Mouse (Mus musculus) neural tube, embryonic 14.5 days (tissue): ENCODE results near the gene F5. TPM values are rescaled to one million over a fixed set of nuclear protein-coding genes. Genes with fewer than 3 reads are reported as not detected.

Experiments used
- ATAC-seq: fragments of 200-750 bp; cut with Nextera tagmentation; 2 replicates; pipeline ENCODE4 v1.8.0; 2017; ENCODE audit warnings: low read depth, mild to moderate bottlenecking, moderate TSS enrichment, moderate library complexity
- H3K27ac ChIP-seq: fragments of 300-500 bp; sonication (generic); 2 replicates; pipeline ENCODE4 v1.5.1; 2014; ENCODE audit warnings: low read depth, mild to moderate bottlenecking, control low read depth, low read length, moderate library complexity, mixed read lengths
- H3K27me3 ChIP-seq: fragments of 300-500 bp; sonication (generic); 2 replicates; pipeline ENCODE4 v1.6.1; 2014; ENCODE audit warnings: low read length; ENCODE audit not compliant: control insufficient read depth, insufficient read depth
- H3K36me3 ChIP-seq: fragments of 300-500 bp; sonication (generic); 2 replicates; pipeline ENCODE4 v1.6.1; 2014; ENCODE audit warnings: low read length, mixed read lengths; ENCODE audit not compliant: control insufficient read depth, insufficient read depth
- H3K4me1 ChIP-seq: fragments of 300-500 bp; sonication (generic); 2 replicates; pipeline ENCODE4 v1.6.1; 2014; ENCODE audit warnings: low read length; ENCODE audit not compliant: control insufficient read depth, insufficient read depth
- H3K4me2 ChIP-seq: fragments of 300-500 bp; sonication (generic); 2 replicates; pipeline ENCODE4 v1.6.1; 2014; ENCODE audit warnings: mild to moderate bottlenecking, low read depth, low read length, control low read depth
- H3K4me3 ChIP-seq: fragments of 300-500 bp; sonication (generic); 2 replicates; pipeline ENCODE4 v1.5.1; 2014; ENCODE audit warnings: low read depth, low read length, control low read depth, mixed read lengths
- H3K9ac ChIP-seq: fragments of 300-500 bp; sonication (generic); replicated peaks from 2 replicates; pipeline ENCODE4 v1.6.1; 2014; ENCODE audit warnings: low read depth, mild to moderate bottlenecking, control low read depth, low read length, mixed read lengths
- H3K9me3 ChIP-seq: fragments of 300-500 bp; sonication (generic); 2 replicates; pipeline ENCODE4 v1.6.1; 2016; ENCODE audit warnings: low read length; ENCODE audit not compliant: control insufficient read depth
- WGBS: fragments of 180-500 bp; shearing (Covaris S2); extraction: QIAGEN DNeasy Blood & Tissue Kit; methylation state at CpG from one replicate; pipeline ENCODE4 v1.1.7; 2014; 5-methylcytosine and 5-hydroxymethylcytosine counted together
- polyA plus RNA-seq: library from polyadenylated mRNA; unstranded; fragments of >200 nt; fragmentation: Nextera tagmentation; extraction: Ambion mirVana; gene quantifications from 2 replicates; pipeline ENCODE4 v1.2.1, GENCODE M21; 2014

Gene F5
- polyA plus RNA-seq, 1 experiment from 2014 or later, result 0.15 TPM

GRCm38 (mm10) chr1:164176856-164177255 is 25.2 kb downstream of the F5 start:
- H3K9ac ChIP-seq, result no peak overlapping the region
- no peak overlapping the region for H3K27ac ChIP-seq
- no peak overlapping the region for H3K4me2 ChIP-seq
- H3K9me3 ChIP-seq, result no peaks in the 10 kb centered on the region
- no peaks in the 10 kb centered on the region for H3K4me1 ChIP-seq
- no peak for ATAC-seq
- no peak overlapping the region for H3K4me3 ChIP-seq
- H3K27me3 ChIP-seq, result no peaks in the 10 kb centered on the region
- no peaks in the 10 kb centered on the region for H3K36me3 ChIP-seq

GRCm38 (mm10) chr1:164178429-164178828 is 26.8 kb downstream of the F5 start:
- H3K36me3 ChIP-seq, result no peaks in the 10 kb centered on the region
- no peak overlapping the region for H3K27ac ChIP-seq
- 76% methylated on average over 6 of the region's 6 CpGs for WGBS
- H3K9ac ChIP-seq, result no peak overlapping the region
- H3K9me3 ChIP-seq, result no peaks in the 10 kb centered on the region
- no peak for ATAC-seq
- H3K27me3 ChIP-seq, result no peaks in the 10 kb centered on the region
- H3K4me3 ChIP-seq, result no peak overlapping the region
- H3K4me2 ChIP-seq, result no peak overlapping the region
- H3K4me1 ChIP-seq, result no peaks in the 10 kb centered on the region

- Histone ChIP-seq H3K4me1 (peaks cover 3% of the 10 kb centered on the region; the same call in 1 of the 2 replicates), H3K4me3 (peak overlapping the region; percentile 12; the same call in 1 of the 2 replicates), H3K9me3 (no peaks in the 10 kb centered on the region), H3K36me3 (no peaks in the 10 kb centered on the region), H3K4me2 (peak overlapping the region; percentile 38), H3K27me3 (no peaks in the 10 kb centered on the region), H3K27ac (no peak overlapping the region), H3K9ac (no peak overlapping the region)
- 49% methylated on average over 16 of the region's 16 CpGs for WGBS
- ATAC-seq, result peak; percentile 87
These were observed 32.7 kb downstream of the F5 start for GRCm38 (mm10) chr1:164184142-164184870.

GRCm38 (mm10) chr1:164184871-164185223 is 33.2 kb downstream of the F5 start:
- Histone ChIP-seq H3K4me1 (peaks cover 3% of the 10 kb centered on the region; the same call in 1 of the 2 replicates), H3K4me3 (no peak overlapping the region), H3K4me2 (no peak overlapping the region; the same call in 1 of the 2 replicates), H3K36me3 (no peaks in the 10 kb centered on the region), H3K9ac (no peak overlapping the region), H3K27ac (no peak overlapping the region), H3K27me3 (no peaks in the 10 kb centered on the region), H3K9me3 (no peaks in the 10 kb centered on the region)
- 0 out of 2 replicates have a peak, but pooled peaks have one; percentile 13 for ATAC-seq
- 53% methylated on average over 8 of the region's 8 CpGs for WGBS

- H3K9ac ChIP-seq, result no peak overlapping the region
- H3K36me3 ChIP-seq, result no peaks in the 10 kb centered on the region
- no peak overlapping the region for H3K4me3 ChIP-seq
- no peak for ATAC-seq
- no peaks in the 10 kb centered on the region for H3K9me3 ChIP-seq
- no peak overlapping the region for H3K27ac ChIP-seq
- WGBS, result 72% methylated on average over 4 of the region's 4 CpGs
- H3K27me3 ChIP-seq, result no peaks in the 10 kb centered on the region
- H3K4me1 ChIP-seq, result peaks cover 3% of the 10 kb centered on the region; the same call in 1 of the 2 replicates
- H3K4me2 ChIP-seq, result no peak overlapping the region
These were observed 33.7 kb downstream of the F5 start for GRCm38 (mm10) chr1:164185316-164185715.

- no peak overlapping the region for H3K4me3 ChIP-seq
- H3K4me1 ChIP-seq, result peaks cover 3% of the 10 kb centered on the region; the same call in 1 of the 2 replicates
- no peaks in the 10 kb centered on the region for H3K36me3 ChIP-seq
- no peak for ATAC-seq
- no peak overlapping the region for H3K4me2 ChIP-seq
- no peaks in the 10 kb centered on the region for H3K27me3 ChIP-seq
- no peak overlapping the region for H3K9ac ChIP-seq
- no peaks in the 10 kb centered on the region for H3K9me3 ChIP-seq
- 93% methylated on average over 1 of the region's 1 CpGs for WGBS
- H3K27ac ChIP-seq, result no peak overlapping the region
These were observed 35.4 kb downstream of the F5 start for GRCm38 (mm10) chr1:164187002-164187560.

GRCm38 (mm10) chr1:164199551-164199950 is 47.9 kb downstream of the F5 start:
- Histone ChIP-seq H3K4me3 (no peak overlapping the region), H3K9me3 (no peaks in the 10 kb centered on the region), H3K27me3 (no peaks in the 10 kb centered on the region), H3K36me3 (no peaks in the 10 kb centered on the region), H3K9ac (no peak overlapping the region), H3K27ac (no peak overlapping the region), H3K4me2 (no peak overlapping the region), H3K4me1 (no peaks in the 10 kb centered on the region)
- no peak for ATAC-seq
- WGBS, result 91% methylated on average over 4 of the region's 4 CpGs

GRCm38 (mm10) chr1:164208437-164208836 is 56.8 kb downstream of the F5 start:
- Histone ChIP-seq H3K4me1 (no peaks in the 10 kb centered on the region), H3K9ac (no peak overlapping the region), H3K4me3 (no peak overlapping the region), H3K27me3 (no peaks in the 10 kb centered on the region), H3K9me3 (no peaks in the 10 kb centered on the region), H3K36me3 (no peaks in the 10 kb centered on the region), H3K4me2 (no peak overlapping the region), H3K27ac (no peak overlapping the region)
- 87% methylated on average over 2 of the region's 2 CpGs for WGBS
- no peak for ATAC-seq

GRCm38 (mm10) chr1:164210899-164211298 is 59.3 kb downstream of the F5 start:
- H3K27me3 ChIP-seq, result no peaks in the 10 kb centered on the region
- H3K4me3 ChIP-seq, result no peak overlapping the region
- no peak overlapping the region for H3K4me2 ChIP-seq
- no peak overlapping the region for H3K9ac ChIP-seq
- H3K27ac ChIP-seq, result no peak overlapping the region
- ATAC-seq, result no peak
- H3K36me3 ChIP-seq, result no peaks in the 10 kb centered on the region
- H3K4me1 ChIP-seq, result no peaks in the 10 kb centered on the region
- H3K9me3 ChIP-seq, result no peaks in the 10 kb centered on the region
- 82% methylated on average over 4 of the region's 4 CpGs for WGBS
